Mouse (Mus musculus) adrenal gland, postnatal 25 days (tissue): Measurements from ENCODE around the gene Stip1. TPM values are rescaled to one million over a fixed set of nuclear protein-coding genes. Genes with fewer than 3 reads are reported as not detected.
"Not testable (repeated sequence)": the region's sequence is repeated elsewhere in the genome, so short reads cannot be mapped to it uniquely, and the experiment has no call there.

ENCODE experiments used
- DNase-seq: peaks from one replicate; pipeline ENCODE4 v3.0.0; 2021; ENCODE audit warnings: mixed read lengths
- long read RNA-seq: library from polyadenylated mRNA; stranded (forward); transcript quantifications from one replicate; pipeline ENCODE4 v2.0.0, GENCODE M21; 2021
- total RNA-seq: library from RNA; stranded (reverse); gene quantifications from 2 replicates; pipeline ENCODE4 v1.2.3, GENCODE M21; 2021

The Stip1 gene
- 158 and 239 TPM in 2 replicates for total RNA-seq
- long read RNA-seq, transcript Stip1-201 (14 exons, 2,108 nt), result major isoform, 96 of 123 reads
- long read RNA-seq, partial matches to known transcripts, result 25 of 123 reads
- long read RNA-seq, other reads (novel, unspliced or antisense), result 2 of 123 reads

DNA sequence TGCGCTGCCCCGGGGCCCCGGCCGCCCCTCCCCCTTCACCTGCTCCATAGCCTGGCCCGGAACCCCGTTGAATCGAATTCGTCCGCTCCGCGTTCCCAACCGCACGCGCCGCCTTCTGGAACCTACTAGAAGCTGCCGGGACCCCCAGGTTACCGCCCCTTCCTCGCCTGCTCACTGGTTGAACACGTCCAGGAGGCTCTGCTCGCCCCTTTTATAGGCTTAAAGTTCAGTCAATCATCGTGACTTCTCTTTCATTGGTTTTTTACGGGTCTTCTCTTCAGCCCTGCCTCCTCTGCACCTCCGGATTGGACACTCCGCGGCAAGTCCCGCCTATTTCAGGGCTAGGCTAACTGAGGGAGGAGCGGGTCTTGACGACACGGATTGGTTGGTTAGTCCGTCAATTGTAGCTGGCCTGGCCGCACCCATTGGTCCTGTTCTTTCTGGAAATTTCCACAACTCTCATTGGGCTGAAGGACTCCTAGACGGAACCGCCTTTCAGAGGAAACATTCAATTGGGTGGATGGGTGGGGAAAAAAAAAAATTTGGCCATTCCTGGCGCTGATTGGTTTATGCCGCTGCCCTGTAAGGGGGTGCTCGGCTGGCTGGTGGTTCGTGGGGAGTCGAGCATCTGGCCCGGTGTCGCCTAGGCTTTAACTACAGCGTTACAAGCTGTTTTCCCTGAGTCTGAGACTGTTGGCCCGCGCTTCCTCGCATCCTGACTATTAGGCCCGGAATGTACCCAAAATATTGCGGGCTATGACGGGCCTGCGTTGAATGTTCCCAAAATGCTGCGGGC, at the start of gene Stip1:
Gene Stip1, minus strand, starts transcription at position 127 of the 796 bp plus-strand sequence.
- DNase-seq, result peak; percentile 98

GRCm38 (mm10) chr19:7089050-7089449, 49.3 kb upstream of the Stip1 start:
- no peak for DNase-seq

- no peak for DNase-seq
Observed at GRCm38 (mm10) chr19:7088558-7088957, 48.8 kb upstream of the Stip1 start.

GRCm38 (mm10) chr19:7084734-7085133, 45.0 kb upstream of the Stip1 start:
- no peak for DNase-seq

- DNase-seq, result no peak
Observed at GRCm38 (mm10) chr19:7083035-7083794, 43.4 kb upstream of the Stip1 start.

GRCm38 (mm10) chr19:7081516-7082266, 41.9 kb upstream of the Stip1 start:
- no peak for DNase-seq

DNA sequence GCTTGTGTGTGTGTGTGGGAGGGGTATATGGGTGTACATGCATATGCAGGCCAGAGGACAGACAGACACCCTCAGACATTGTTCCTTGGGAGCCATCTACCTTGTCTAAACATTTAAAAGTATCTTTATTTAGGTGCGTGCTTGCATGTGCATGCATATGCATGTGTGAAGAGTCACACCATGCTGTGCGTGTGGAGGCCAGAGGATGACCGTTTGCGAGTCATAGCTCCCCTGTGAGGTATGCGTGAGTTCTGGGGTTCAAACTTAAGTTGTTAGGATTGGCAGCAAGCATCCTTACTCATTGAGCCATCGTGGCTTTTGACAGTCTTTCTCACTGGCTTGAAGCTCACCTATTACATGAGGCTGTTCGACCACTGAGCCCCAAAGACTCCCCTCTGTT, 38.5 kb upstream of the Stip1 start:
- DNase-seq, result no peak

GRCm38 (mm10) chr19:7077666-7078065, 37.9 kb upstream of the Stip1 start:
- DNase-seq, result no peak

GRCm38 (mm10) chr19:7075336-7075735, 35.6 kb upstream of the Stip1 start:
- DNase-seq, result not testable (repeated sequence)

GRCm38 (mm10) chr19:7073997-7074781, 34.4 kb upstream of the Stip1 start:
- DNase-seq, result no peak

- no peak for DNase-seq
Observed at GRCm38 (mm10) chr19:7072221-7072620, 32.5 kb upstream of the Stip1 start.

- no peak for DNase-seq
Observed at GRCm38 (mm10) chr19:7070775-7071174, 31.0 kb upstream of the Stip1 start.

DNA sequence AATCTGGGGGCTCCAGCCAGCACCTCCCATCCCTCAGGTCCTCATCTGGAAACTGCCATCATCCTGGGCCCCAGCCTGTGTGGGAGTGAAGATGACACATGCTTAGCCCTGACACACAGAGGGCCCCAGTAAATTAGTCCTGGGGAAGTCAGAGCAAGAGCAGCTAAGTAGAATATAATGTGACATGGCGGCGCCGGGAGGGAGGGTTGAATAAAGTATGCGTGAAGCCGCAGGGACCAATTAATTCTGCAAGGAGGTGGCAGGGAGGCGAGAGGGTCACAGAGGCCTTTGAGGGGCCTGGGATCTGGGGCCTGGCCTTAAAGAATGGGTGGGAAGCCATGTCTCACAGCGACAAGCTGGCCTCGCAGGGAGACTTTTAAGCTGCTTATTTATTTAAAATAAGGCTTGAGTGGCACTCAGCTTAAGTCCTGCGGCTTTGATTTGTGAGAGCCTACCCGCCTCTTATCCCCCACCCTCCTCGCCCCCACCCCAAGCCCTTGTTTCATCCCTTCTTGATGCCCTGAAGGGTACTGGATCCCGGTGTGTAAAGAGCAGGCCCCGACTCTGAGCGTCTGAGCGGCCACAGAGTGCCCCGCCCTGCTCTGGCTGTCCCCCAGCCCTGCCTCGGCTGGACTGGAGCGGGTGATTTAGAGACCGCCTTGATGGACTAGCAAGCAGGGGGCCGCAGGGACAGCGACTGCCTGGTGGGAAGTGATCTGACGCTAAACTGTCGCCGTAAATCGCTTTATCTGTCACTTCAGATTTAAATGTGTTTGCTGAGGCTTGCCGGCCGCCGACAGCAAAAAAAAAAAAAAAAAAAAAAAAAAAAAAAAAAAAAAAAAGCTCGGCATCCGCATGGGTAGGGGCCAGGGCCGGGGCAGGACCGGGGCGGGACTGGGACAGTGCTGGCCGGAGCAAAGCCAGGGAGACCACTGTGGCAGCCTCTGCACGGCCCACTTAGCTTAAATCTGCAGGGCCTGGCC, 30.3 kb upstream of the Stip1 start:
- no peak for DNase-seq

DNA sequence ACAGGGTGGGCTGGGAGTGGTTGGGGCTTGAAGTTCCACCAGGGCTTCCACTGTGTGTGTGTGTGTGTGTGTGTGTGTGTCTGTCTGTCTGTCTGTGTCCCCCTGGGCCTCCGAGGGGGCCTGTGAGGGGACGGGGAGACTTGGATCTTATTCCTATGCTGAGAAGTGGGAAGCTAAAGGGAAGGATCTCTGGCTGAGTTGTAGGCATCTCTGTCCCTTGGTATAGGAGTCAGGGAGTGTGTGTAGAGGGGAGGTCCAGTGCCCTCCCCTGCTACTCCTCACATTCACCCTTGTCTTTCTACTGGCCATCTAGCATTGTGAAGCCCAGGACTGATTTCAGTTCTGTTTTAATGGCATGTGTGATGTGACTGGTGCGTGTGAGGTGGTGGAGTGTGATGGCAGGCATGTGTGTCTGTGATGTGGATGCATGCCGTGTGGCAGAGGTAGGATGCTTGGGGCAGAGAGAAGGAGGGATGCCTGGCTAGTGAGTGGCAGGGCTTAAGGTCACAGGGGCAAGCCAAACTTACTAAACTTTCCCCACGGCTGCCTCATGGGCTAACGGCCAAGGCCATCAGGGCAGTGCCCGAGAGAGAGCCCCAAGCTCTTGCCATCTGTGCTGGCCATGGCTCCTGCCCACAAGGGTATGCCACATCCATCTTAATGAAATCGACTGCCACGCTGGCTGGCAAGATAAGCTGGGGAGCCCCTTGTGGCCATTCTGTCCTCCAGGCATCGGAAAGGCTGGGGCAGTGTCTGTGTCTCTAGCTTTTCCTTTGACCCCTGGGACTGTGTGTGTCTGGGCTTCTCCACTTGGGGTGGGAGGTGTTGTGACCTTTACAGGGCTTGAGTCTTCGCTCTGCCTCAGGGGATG, 29.1 kb upstream of the Stip1 start:
- peak; percentile 41 for DNase-seq

DNA sequence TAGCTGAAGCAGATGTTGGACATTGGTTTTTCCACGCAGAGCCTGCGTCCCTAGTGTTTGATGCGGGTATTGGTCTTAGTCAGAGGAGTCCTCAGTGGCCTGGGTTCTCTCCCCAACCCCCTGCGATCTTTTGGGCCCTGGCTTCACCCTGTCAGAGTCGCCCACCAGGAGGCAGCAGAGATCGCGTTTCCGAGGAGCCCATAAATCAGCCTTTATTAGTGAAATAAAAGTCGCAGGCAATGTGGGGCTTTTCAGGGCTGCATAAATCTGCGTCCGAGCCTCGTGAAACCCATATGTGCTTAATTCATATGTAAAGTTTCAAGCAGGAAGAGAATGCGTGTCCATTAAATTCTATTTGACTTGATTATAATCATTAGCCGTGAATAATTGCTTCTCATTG, 28.4 kb upstream of the Stip1 start:
- peak; percentile 85 for DNase-seq

- DNase-seq, result no peak
Observed at GRCm38 (mm10) chr19:7067344-7068050, 27.7 kb upstream of the Stip1 start.

GRCm38 (mm10) chr19:7066828-7067342, 27.1 kb upstream of the Stip1 start:
- no peak for DNase-seq

DNA sequence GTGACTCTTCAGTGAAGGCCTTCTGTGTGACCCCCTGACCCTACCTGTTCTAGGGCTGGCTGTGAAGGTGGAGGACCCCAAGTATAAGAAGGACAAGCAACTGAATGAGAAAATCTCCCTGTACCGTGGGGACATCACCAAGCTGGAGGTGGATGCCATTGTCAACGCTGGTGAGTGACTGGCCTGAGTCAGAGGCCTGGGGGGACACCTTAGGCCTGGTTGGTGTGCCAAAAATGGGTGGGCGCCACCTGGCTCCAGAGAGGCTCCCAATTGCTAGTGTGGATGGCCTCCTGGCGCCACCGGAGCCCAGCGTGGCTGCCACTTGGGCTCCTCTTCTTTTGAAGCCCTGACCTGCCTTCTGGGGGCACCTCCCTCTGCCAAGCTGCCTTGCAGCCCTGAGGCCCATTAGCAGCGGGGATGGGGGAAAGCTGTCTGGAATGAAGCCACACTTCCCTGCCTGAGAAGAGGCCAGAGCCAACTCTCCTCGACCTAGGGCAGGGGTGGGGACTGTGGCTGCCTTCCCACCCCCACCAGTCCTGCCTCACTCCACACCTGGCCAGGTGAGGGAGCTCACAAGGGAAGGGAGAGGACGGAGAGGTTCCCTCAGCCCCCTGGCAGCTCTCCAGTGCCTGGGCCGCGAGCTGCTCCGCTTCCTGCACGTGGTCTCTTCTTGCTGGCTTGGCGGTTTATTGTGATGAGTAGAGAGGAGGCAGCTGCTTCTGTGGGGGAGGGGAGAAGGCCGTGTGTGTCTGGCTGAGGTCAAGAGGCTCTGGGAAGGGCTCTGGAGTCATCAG, 26.5 kb upstream of the Stip1 start:
- no peak for DNase-seq
